Mouse (Mus musculus) ES-E14 (cell line): ENCODE data around the gene Galnt14. TPM values are rescaled to one million over a fixed set of nuclear protein-coding genes. Genes with fewer than 3 reads are reported as not detected.

ENCODE experiments used
- DNase-seq: peaks from one replicate; pipeline ENCODE4 v3.0.0-alpha.2; 2013; ENCODE audit warnings: low read depth, low spot score
- H3K27ac ChIP-seq: 2 replicates; pipeline ENCODE4 v1.5.1; 2012; ENCODE audit warnings: low read depth, mild to moderate bottlenecking, low read length, moderate library complexity, mixed read lengths; ENCODE audit not compliant: poor library complexity, insufficient read depth, severe bottlenecking
- H3K36me3 ChIP-seq: 2 replicates; pipeline ENCODE4 v1.6.1; 2012; ENCODE audit warnings: mild to moderate bottlenecking, low read length, moderate library complexity, mixed read lengths; ENCODE audit not compliant: control insufficient read depth, poor library complexity, insufficient read depth, severe bottlenecking
- H3K4me1 ChIP-seq, 2 experiments: fragments of 150-350 bp in 1 of 2; sonication (generic) in 1 of 2; 2 replicates each; pipeline ENCODE4 v1.6.1; 2012; ENCODE audit warnings: low read length in 2 of 2, mild to moderate bottlenecking in 1 of 2, mixed read lengths in 1 of 2; ENCODE audit not compliant: control insufficient read depth in 2 of 2, insufficient read depth in 2 of 2, poor library complexity in 1 of 2
- H3K4me3 ChIP-seq, 2 experiments: fragments of 150-350 bp in 1 of 2; sonication (generic) in 1 of 2; 2 replicates each; pipeline ENCODE4 v1.5.1; 2012; ENCODE audit warnings: low read length in 2 of 2, low read depth in 1 of 2, mild to moderate bottlenecking in 1 of 2, mixed read lengths in 1 of 2; ENCODE audit not compliant: insufficient read depth in 1 of 2, poor library complexity in 1 of 2, severe bottlenecking in 1 of 2
- H3K9ac ChIP-seq: 2 replicates; pipeline ENCODE4 v1.6.1; 2012; ENCODE audit warnings: low read depth, mild to moderate bottlenecking, low read length, mixed read lengths; ENCODE audit not compliant: poor library complexity, insufficient read depth, severe bottlenecking
- H3K9me3 ChIP-seq: fragments of 150-350 bp; sonication (generic); 2 replicates; pipeline ENCODE4 v1.6.1; 2012; ENCODE audit warnings: low read depth, mild to moderate bottlenecking, low read length; ENCODE audit not compliant: control insufficient read depth, insufficient read depth
- CHD2 ChIP-seq: IDR thresholded peaks from 2 replicates; pipeline ENCODE4 v1.6.1; 2014; ENCODE audit warnings: mild to moderate bottlenecking, low read depth, low read length, inconsistent platforms
- HCFC1 ChIP-seq: IDR thresholded peaks from 2 replicates; pipeline ENCODE4 v1.6.1; 2012; ENCODE audit warnings: low read length, inconsistent platforms, borderline replicate concordance; ENCODE audit not compliant: insufficient read depth
- MAFK ChIP-seq: IDR thresholded peaks from 2 replicates; pipeline ENCODE4 v1.6.1; 2014; ENCODE audit warnings: mild to moderate bottlenecking, low read depth, low read length, inconsistent platforms; ENCODE audit not compliant: insufficient read depth
- ZC3H11A ChIP-seq: IDR thresholded peaks from 2 replicates; pipeline ENCODE4 v1.6.1; 2012; ENCODE audit warnings: low read depth, mild to moderate bottlenecking, inconsistent platforms, low read length, borderline replicate concordance
- ZNF384 ChIP-seq: IDR thresholded peaks from 2 replicates; pipeline ENCODE4 v1.6.1; 2012; ENCODE audit warnings: low read depth, low read length, inconsistent platforms
- in situ Hi-C, 2 experiments: fragments of 600-800 bp; cut with MboI; formaldehyde crosslinking; loops; one replicate each; pipeline ENCODE4 v1.15.1; 2025; ENCODE audit warnings: low sequenced_read_pairs in 2 of 2, inconsistent platforms in 1 of 2; ENCODE audit not compliant: unreplicated experiment in 2 of 2
- total RNA-seq: library from RNA; depleted of rRNA; stranded (reverse); fragments of 300-350 nt; gene quantifications from 2 replicates; pipeline ENCODE4 v1.2.3, GENCODE M21; 2012

The Galnt14 gene
- total RNA-seq, 1 experiment: 4.6 TPM

- no peak for DNase-seq
- in situ Hi-C loops: no loop called here
- TF ChIP-seq ZC3H11A (no peak), MAFK (no peak), HCFC1 (no peak), CHD2 (no peak), ZNF384 (no peak)
- Histone ChIP-seq H3K4me3 (no peak overlapping the region), H3K9ac (no peak overlapping the region), H3K4me1 (no peaks in the 10 kb centered on the region), H3K9me3 (no peaks in the 10 kb centered on the region), H3K27ac (no peak overlapping the region), H3K36me3 (no peaks in the 10 kb centered on the region)
Measured at GRCm38 (mm10) chr17:73599923-73600322, 110.3 kb downstream of the Galnt14 start.

GRCm38 (mm10) chr17:73592081-73592480 lies 118.2 kb downstream of the Galnt14 start:
- no peaks in the 10 kb centered on the region for H3K4me1 ChIP-seq
- no peak overlapping the region for H3K4me3 ChIP-seq
- no peaks in the 10 kb centered on the region for H3K9me3 ChIP-seq
- in situ Hi-C loops: no loop called here
- no peaks in the 10 kb centered on the region for H3K36me3 ChIP-seq
- TF ChIP-seq ZNF384: no peak
- no peak for TF ChIP-seq HCFC1
- no peak for TF ChIP-seq CHD2
- TF ChIP-seq MAFK: no peak
- no peak for TF ChIP-seq ZC3H11A
- H3K9ac ChIP-seq: no peak overlapping the region
- no peak overlapping the region for H3K27ac ChIP-seq
- no peak for DNase-seq

GRCm38 (mm10) chr17:73587573-73587972 lies 122.7 kb downstream of the Galnt14 start:
- Histone ChIP-seq H3K4me3 (no peak overlapping the region), H3K4me1 (no peaks in the 10 kb centered on the region), H3K36me3 (no peaks in the 10 kb centered on the region), H3K9ac (no peak overlapping the region), H3K27ac (no peak overlapping the region), H3K9me3 (no peaks in the 10 kb centered on the region)
- TF ChIP-seq HCFC1: no peak
- no peak for TF ChIP-seq MAFK
- TF ChIP-seq ZC3H11A: no peak
- no peak for TF ChIP-seq ZNF384
- no peak for TF ChIP-seq CHD2
- DNase-seq: no peak
- in situ Hi-C loops: no loop called here

- TF ChIP-seq MAFK (no peak), CHD2 (no peak), ZNF384 (no peak), HCFC1 (no peak), ZC3H11A (no peak)
Measured at GRCm38 (mm10) chr17:73574186-73574585, 136.1 kb downstream of the Galnt14 start.

GRCm38 (mm10) chr17:73572881-73573280 lies 137.4 kb downstream of the Galnt14 start:
- no peaks in the 10 kb centered on the region for H3K9me3 ChIP-seq
- DNase-seq: no peak
- no peak overlapping the region for H3K9ac ChIP-seq
- H3K36me3 ChIP-seq: no peaks in the 10 kb centered on the region
- in situ Hi-C loops: no loop called here
- TF ChIP-seq ZC3H11A (no peak), HCFC1 (no peak), CHD2 (no peak), MAFK (no peak), ZNF384 (no peak)
- H3K27ac ChIP-seq: no peak overlapping the region
- no peaks in the 10 kb centered on the region for H3K4me1 ChIP-seq
- H3K4me3 ChIP-seq: no peak overlapping the region

More at GRCm38 (mm10) chr17:73574186-73574585, 136.1 kb downstream of the Galnt14 start:
- Histone ChIP-seq H3K9ac (no peak overlapping the region), H3K36me3 (no peaks in the 10 kb centered on the region), H3K4me3 (no peak overlapping the region), H3K9me3 (no peaks in the 10 kb centered on the region), H3K27ac (no peak overlapping the region), H3K4me1 (no peaks in the 10 kb centered on the region)
- in situ Hi-C loops: no loop called here
- DNase-seq: no peak
